Mouse (Mus musculus) megakaryocyte progenitor cell, adult 5-6 weeks (primary cell): ENCODE results near the gene Uso1. TPM values are rescaled to one million over a fixed set of nuclear protein-coding genes. Genes with fewer than 3 reads are reported as not detected.
"Not testable (repeated sequence)": the region's sequence is repeated elsewhere in the genome, so short reads cannot be mapped to it uniquely, and the experiment has no call there.

Experiments used
- ATAC-seq: replicated peaks from 2 replicates; pipeline ENCODE4 v1.8.0; 2016; ENCODE audit warnings: mild to moderate bottlenecking, moderate TSS enrichment, inconsistent platforms; ENCODE audit not compliant: poor library complexity
- total RNA-seq, 2 experiments: library from RNA; stranded (forward) in 1 of 2; stranded (reverse) in 1 of 2; fragments of 157-497, 149-512 nt in 1 of 2; fragments of 200-1000 nt in 1 of 2; gene quantifications; 2 replicates each; pipeline versions ENCODE4 v1.2.3 to v1.2.4; 2015 to 2017

Gene Uso1
- total RNA-seq, 2 experiments from 2014 or later, result 23.5 to 56.6 TPM

GRCm38 (mm10) chr5:92127141-92127625 lies 10.6 kb upstream of the Uso1 start:
- peak; percentile 67 for ATAC-seq

- no peak for ATAC-seq
These were observed 10.0 kb upstream of the Uso1 start for GRCm38 (mm10) chr5:92127751-92128150.

GRCm38 (mm10) chr5:92128570-92128969 lies 9.2 kb upstream of the Uso1 start:
- ATAC-seq, result peak; percentile 95

DNA sequence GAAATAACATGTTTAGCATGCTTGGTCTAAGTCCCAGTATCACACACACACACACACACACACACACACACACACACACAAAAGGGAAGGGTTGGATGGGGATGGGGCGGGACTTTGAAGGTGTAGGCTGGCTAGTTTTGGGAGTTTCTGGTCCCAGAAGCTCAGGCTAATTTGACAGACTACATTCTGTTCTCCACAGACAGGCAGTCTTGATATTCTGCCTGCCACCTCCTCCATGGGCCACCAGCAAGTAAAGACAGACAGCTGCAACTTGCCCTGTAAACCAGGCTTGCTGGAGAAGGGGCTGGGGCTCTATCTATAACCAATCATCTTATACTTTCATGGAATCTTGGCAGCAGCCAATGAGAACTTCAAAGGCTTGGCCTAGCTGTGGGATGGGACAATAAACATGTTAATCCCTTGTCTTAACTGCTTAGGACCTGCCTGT lies 8.4 kb upstream of the Uso1 start:
- no peak for ATAC-seq

GRCm38 (mm10) chr5:92130040-92130682 lies 7.6 kb upstream of the Uso1 start:
- no peak for ATAC-seq

DNA sequence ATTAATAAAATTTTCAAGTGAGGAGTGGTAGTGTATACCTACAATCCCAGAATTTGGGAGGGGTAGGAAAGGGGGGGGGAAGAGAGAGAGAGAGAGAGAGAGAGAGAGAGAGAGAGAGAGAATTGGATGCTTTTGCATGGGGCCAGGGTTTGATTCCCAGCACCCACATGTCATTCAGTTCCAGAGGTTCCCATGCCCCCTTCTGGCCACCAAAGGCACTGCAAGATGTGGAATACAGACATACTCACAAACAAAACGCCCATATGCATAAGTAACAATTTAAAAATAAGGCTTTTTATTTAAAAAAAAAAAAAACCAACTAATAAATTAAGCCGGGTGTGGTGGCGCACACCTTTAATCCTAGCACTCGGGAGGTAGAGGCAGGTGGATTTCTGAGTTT lies 5.6 kb upstream of the Uso1 start:
- no peak for ATAC-seq

DNA sequence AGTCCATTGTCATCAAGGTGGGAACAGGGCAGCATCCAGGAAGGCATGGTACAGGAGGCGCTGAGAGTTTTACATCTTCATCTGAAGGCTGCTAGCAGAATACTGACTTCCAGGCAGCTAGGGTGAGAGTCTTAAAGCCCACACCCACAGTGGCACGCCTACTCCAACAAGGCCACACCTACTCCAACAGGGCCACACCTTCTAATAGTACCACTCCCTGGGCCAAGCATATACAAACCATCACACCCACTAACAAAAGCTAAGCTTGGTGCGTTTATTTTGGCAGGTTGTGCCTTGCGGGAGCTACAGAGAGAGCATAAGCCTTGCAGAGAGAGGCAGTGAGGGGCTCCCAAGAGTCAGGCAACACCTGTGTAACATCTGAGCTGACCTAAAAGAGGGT lies 4.7 kb upstream of the Uso1 start:
- ATAC-seq, result not testable (repeated sequence)

DNA sequence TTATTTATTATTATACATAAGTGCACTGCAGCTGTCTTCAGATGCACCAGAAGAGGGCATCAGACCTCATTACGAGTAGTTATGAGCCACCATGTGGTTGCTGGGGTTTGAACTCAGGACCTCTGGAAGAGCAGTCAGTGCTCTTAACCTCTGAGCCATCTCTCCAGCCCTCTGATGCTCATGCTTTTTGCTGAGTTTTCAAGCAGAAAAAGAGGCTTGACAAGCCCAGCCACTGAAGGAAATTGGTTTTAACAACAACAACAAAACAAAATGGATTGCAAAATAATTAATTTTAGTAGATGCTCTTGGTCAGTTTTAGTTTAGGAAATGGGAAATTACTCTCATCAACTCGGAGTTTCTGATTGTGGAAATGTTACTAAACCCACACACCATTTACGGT lies 2.8 kb upstream of the Uso1 start:
- no peak for ATAC-seq

GRCm38 (mm10) chr5:92136536-92137238 lies 1.1 kb upstream of the Uso1 start:
- ATAC-seq, result peak; percentile 11; the same call in 1 of the 2 replicates

GRCm38 (mm10) chr5:92138093-92138621 lies 419 bp downstream of the Uso1 start:
- peak; percentile 51 for ATAC-seq

GRCm38 (mm10) chr5:92139191-92139590 lies 1.5 kb downstream of the Uso1 start:
- ATAC-seq, result no peak

DNA sequence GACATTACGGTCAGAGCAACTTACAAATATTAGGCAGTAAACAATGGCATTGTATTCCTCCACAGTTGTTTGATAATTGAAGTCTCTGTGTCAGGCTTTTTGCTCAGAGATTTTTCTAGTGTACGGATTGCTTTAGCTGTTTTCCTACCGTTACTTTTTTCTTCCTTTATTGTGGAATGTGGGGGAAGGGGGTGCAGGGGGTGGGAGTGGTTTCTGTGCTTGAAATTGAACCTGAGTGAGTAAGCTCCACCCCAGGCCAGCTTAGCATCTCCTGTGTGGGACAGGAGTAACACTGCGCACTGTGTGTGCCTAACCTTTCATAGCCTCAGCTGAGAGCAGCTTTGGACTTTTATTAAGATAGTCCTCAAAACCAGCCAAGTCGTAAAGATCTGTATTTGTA lies 4.0 kb downstream of the Uso1 start:
- no peak for ATAC-seq

DNA sequence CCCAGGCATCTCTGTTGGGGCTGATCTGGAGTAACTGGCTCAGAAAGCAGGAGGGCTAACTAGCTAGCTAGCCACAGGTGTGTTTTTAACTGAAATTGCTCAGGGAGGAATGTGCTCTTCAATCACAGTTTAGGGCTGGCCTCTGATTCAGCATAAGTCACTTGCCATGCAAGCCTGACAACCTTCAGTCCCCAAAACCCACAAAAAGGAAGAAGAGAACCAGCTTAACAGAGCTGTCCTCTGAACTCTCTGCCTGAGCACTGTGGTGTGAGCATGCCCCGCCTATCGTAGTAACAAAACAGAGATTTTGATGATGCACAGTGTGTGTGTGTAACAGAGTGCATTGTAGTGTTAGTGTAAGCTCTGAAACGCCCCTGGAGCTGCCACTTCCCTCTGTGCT lies 4.7 kb downstream of the Uso1 start:
- no peak for ATAC-seq

DNA sequence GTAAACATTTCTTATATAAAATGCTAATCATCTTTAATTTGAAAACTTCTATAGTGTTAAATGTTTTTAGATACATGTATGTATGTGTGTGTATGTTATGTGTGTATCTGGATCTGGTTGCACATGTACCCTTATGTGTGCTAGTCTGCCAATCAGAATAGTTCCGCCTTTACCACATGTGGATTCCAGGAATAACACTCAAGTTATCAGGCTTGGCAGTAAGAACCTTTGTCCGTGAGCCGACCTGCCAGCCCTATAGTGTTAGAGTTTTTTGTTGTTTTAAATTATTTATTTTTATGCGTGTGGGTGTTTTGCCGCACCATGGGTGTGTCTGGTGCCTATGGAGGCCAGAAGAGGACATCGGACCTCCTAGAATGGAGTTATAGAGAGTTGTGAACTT lies 5.9 kb downstream of the Uso1 start:
- ATAC-seq, result no peak

GRCm38 (mm10) chr5:92144954-92145708 lies 7.4 kb downstream of the Uso1 start:
- peak; percentile 61 for ATAC-seq

- no peak for ATAC-seq
These were observed 10.5 kb downstream of the Uso1 start for GRCm38 (mm10) chr5:92148248-92148647.

- ATAC-seq, result peak; percentile 73
These were observed 11.7 kb downstream of the Uso1 start for GRCm38 (mm10) chr5:92149330-92149982.

DNA sequence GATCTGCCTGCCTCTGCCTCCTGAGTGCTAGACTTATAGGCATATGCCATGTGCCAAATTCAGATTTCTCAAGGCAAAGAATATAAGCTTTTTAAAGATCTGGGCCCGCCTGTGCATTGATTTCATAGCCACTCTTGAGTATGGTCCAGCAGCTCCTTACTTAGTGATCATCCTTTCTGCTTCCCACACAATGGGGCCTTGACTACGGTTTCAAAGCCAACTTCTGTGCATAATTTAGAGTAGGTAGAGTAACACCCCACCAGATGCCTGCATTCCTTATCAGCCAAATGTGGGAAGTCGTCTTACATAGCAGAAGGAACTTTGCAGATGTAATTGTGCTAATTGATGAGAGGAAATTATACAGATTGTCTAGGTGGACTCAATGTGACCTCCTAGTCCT lies 17.1 kb downstream of the Uso1 start:
- ATAC-seq, result no peak

DNA sequence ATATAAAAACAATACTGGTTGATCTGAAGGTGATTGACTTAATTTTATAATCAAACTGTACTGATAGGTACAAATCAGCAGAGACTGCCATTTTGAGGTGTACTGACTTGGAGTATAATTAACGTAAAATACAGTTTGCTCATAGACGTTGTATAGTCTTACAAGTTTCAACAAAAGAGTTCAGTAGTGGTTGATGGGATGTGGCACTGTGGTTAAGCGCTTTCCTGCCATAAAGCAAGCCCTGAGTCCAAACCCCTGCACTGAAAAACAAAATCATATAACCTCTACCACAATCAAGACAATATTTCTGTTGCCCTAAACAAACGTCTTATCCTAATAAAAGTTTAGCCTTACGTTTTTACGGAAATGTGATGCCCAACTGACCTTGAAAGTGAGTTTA lies 28.2 kb downstream of the Uso1 start:
- ATAC-seq, result no peak

GRCm38 (mm10) chr5:92183071-92183830 lies 45.5 kb downstream of the Uso1 start:
- ATAC-seq, result no peak
